Mouse (Mus musculus): ENCODE data around the gene Bbs2. TPM values are rescaled to one million over a fixed set of nuclear protein-coding genes. Genes with fewer than 3 reads are reported as not detected.
A peak's percentile ranks its signal among the peaks of the same experiment; 100 is the strongest.

Bbs2 gene
- polyA plus RNA-seq, 2 experiments = 3.3 to 4.7 TPM

DNA sequence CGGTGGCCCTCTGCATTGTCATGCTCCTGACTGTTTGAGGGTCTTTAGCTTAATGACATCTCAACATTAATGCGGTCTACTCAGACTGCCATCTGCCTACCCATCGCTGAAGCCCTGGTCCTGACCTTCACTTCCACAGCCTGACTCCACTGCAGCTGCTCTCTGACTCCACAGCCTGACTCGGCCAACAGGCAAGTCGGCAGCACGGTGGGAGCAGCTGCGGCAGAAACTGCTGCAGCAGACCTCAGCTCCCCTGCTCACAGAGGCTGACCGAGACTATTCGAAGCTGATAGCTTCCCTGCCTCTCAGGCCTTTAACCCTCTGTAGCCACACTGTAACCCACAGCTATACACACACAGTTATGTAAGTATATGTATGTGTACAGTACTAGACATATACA, 10.8 kb downstream of the Bbs2 start:
- TF ChIP-seq EP300 (IDR thresholded peaks at IDR 0.05; ENCODE audit: low read depth) (no peak), CTCF (IDR thresholded peaks at IDR 0.05; ENCODE audit: low read depth) (no peak)
- 0 out of 4 replicates have a peak, but pooled peaks cover 0 to 4% of the 10 kb centered on the region in 2 experiments for H3K4me1 ChIP-seq (replicated peaks; ENCODE audit: control insufficient read depth in 2 of 2, insufficient read depth in 2 of 2, low read length in 1 of 2)
- WGBS (ENCODE audit: insufficient replicate concordance) = 77% methylated on average over 9 of the region's 9 CpGs
- DNase-seq (ENCODE audit: low read depth in 3 of 3, low spot score in 3 of 3) (no peak), ATAC-seq (ENCODE audit: insufficient read depth) (no peak)
- H3K27me3 ChIP-seq (ENCODE audit: control insufficient read depth, insufficient read depth, low read length) = no peaks in the 10 kb centered on the region
- H3K4me2 ChIP-seq (ENCODE audit: low read depth) = no peak overlapping the region
- H3K4me3 ChIP-seq (ENCODE audit: insufficient read depth in 1 of 2, low read depth in 2 of 2, low read length in 2 of 2) = no peak overlapping the region
- no peaks in the 10 kb centered on the region for H3K9me3 ChIP-seq (ENCODE audit: control insufficient read depth, low read length)
- no peak overlapping the region for H3K9ac ChIP-seq (replicated peaks)
- no peaks in the 10 kb centered on the region for H3K36me3 ChIP-seq (replicated peaks; ENCODE audit: control insufficient read depth, insufficient read depth, low read depth)
- no peak overlapping the region for H3K27ac ChIP-seq

DNA sequence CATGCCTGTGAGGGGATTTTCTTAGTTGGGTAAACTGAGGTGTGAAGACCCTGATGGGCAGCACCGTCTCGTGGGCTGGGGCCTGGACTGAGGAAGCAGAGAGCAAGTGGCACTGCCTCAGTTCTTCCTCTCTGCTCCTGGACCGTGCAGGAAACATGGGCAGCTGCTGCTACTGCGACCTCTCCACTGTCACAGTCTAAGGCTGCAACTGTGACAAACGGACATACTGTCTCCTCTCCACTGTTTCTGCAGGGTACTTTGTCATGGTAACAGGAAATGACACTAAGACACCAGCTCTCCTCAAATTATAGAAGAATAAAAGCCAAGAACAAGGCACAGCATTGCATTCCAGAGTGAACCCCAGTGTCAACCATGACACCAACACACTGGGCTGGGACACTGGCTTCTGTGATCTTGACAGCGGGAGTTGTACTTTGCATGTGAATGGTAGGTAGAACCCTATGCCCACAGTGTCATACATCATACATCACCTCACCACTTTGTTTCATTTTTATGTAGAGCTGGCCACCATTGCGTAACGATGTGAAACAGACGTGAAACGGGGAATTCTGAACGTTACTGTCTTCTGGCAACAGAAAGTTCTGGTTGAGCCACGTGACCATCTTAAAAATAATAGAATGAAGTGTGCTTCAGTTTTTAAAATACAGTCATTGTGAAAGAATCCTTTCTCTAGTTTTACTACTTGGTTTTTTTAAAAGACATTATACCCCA, 22.1 kb downstream of the Bbs2 start:
- Histone ChIP-seq H3K4me1 (replicated peaks; ENCODE audit: control insufficient read depth in 2 of 2, insufficient read depth in 2 of 2, low read length in 1 of 2) (no peaks in the 10 kb centered on the region), H3K9me3 (ENCODE audit: control insufficient read depth, low read length) (no peaks in the 10 kb centered on the region), H3K36me3 (replicated peaks; ENCODE audit: control insufficient read depth, insufficient read depth, low read depth) (no peaks in the 10 kb centered on the region), H3K27me3 (ENCODE audit: control insufficient read depth, insufficient read depth, low read length) (no peaks in the 10 kb centered on the region), H3K9ac (replicated peaks) (no peak overlapping the region), H3K27ac (no peak overlapping the region), H3K4me2 (ENCODE audit: low read depth) (no peak overlapping the region), H3K4me3 (ENCODE audit: insufficient read depth in 1 of 2, low read depth in 2 of 2, low read length in 2 of 2) (no peak overlapping the region)
- ATAC-seq (ENCODE audit: insufficient read depth) = no peak
- TF ChIP-seq CTCF (IDR thresholded peaks at IDR 0.05; ENCODE audit: low read depth) (no peak), EP300 (IDR thresholded peaks at IDR 0.05; ENCODE audit: low read depth) (no peak)
- WGBS (ENCODE audit: insufficient replicate concordance) = 64% methylated on average over 12 of the region's 12 CpGs
- no peak for DNase-seq (ENCODE audit: low read depth in 3 of 3, low spot score in 3 of 3)

DNA sequence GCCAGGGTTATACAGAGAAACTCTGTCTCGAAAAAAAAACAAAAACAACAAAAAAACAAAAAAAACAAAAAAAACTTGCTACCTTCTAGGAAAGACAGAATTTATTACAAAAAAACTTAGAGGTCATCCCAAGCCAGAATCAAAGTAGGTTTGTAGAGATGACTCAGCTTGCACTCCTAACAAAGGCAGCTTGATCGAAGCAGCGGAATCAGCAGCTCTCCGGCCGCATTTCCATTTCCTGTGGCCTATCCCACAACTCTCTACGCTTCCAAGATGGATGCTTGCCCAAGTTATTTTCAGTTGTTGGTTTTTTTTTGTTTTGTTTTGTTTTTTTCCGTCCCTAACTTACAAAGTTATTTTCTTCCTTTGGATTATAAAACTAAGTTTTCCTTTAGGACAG, 29.9 kb downstream of the Bbs2 start:
- DNase-seq (ENCODE audit: low read depth in 3 of 3, low spot score in 3 of 3) = no peak
- Histone ChIP-seq H3K27me3 (ENCODE audit: control insufficient read depth, insufficient read depth, low read length) (no peaks in the 10 kb centered on the region), H3K4me1 (replicated peaks; ENCODE audit: control insufficient read depth in 2 of 2, insufficient read depth in 2 of 2, low read length in 1 of 2) (no peaks in the 10 kb centered on the region), H3K4me2 (ENCODE audit: low read depth) (no peak overlapping the region), H3K36me3 (replicated peaks; ENCODE audit: control insufficient read depth, insufficient read depth, low read depth) (no peaks in the 10 kb centered on the region), H3K9me3 (ENCODE audit: control insufficient read depth, low read length) (no peaks in the 10 kb centered on the region), H3K4me3 (ENCODE audit: insufficient read depth in 1 of 2, low read depth in 2 of 2, low read length in 2 of 2) (no peak overlapping the region), H3K27ac (no peak overlapping the region), H3K9ac (replicated peaks) (no peak overlapping the region)
- ATAC-seq (ENCODE audit: insufficient read depth) = no peak
- 78% methylated on average over 7 of the region's 7 CpGs for WGBS (ENCODE audit: insufficient replicate concordance)
- TF ChIP-seq EP300 (IDR thresholded peaks at IDR 0.05; ENCODE audit: low read depth) (no peak), CTCF (IDR thresholded peaks at IDR 0.05; ENCODE audit: low read depth) (no peak)

DNA sequence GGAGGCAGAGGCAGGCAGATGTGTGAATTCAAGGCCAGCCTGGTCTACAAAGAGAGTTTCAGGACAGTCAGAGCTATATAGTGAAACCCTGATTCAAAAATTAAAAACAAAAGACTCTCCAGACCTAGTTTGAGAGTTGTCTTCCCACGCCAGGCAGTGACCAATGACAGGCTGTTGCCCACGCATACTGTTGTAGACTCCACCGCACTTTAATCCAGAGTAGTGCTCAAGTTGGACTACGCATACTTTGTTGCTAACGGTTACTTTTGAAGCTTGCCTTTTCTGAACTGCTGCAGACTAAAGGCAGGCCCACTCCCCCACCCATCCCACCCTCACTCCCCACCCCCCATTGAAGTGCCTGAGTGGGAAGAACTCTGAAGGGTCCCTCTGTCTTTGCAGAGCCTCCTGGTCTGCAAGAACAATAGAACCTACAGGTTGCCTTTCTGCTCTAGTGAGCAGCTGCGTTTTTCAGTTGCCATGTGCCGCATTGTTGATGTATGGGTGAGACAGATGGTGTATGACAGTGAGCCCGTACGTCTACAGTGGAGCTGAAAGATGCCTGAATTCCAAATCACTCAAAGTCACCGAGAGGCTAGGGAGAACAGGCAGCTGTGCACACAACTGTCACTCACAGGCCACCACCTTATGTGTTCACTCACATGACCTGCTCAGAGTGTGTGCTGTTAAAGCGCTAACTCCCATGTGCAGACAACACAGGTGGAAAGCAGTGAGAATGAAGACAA, 32.4 kb downstream of the Bbs2 start:
- no peaks in the 10 kb centered on the region for H3K27me3 ChIP-seq (ENCODE audit: control insufficient read depth, insufficient read depth, low read length)
- DNase-seq (ENCODE audit: low read depth in 3 of 3, low spot score in 3 of 3) = no peak
- no peaks in the 10 kb centered on the region for H3K4me1 ChIP-seq (replicated peaks; ENCODE audit: control insufficient read depth in 2 of 2, insufficient read depth in 2 of 2, low read length in 1 of 2)
- H3K4me2 ChIP-seq (ENCODE audit: low read depth) = no peak overlapping the region
- no peak overlapping the region for H3K9ac ChIP-seq (replicated peaks)
- H3K9me3 ChIP-seq (ENCODE audit: control insufficient read depth, low read length) = no peaks in the 10 kb centered on the region
- ATAC-seq (ENCODE audit: insufficient read depth) = no peak
- H3K36me3 ChIP-seq (replicated peaks; ENCODE audit: control insufficient read depth, insufficient read depth, low read depth) = peaks cover 2% of the 10 kb centered on the region; the same call in 1 of the 2 replicates
- H3K27ac ChIP-seq = no peak overlapping the region
- no peak for TF ChIP-seq EP300 (IDR thresholded peaks at IDR 0.05; ENCODE audit: low read depth)
- no peak for TF ChIP-seq CTCF (IDR thresholded peaks at IDR 0.05; ENCODE audit: low read depth)
- no peak overlapping the region for H3K4me3 ChIP-seq (ENCODE audit: insufficient read depth in 1 of 2, low read depth in 2 of 2, low read length in 2 of 2)
- WGBS (ENCODE audit: insufficient replicate concordance) = 80% methylated on average over 11 of the region's 11 CpGs

DNA sequence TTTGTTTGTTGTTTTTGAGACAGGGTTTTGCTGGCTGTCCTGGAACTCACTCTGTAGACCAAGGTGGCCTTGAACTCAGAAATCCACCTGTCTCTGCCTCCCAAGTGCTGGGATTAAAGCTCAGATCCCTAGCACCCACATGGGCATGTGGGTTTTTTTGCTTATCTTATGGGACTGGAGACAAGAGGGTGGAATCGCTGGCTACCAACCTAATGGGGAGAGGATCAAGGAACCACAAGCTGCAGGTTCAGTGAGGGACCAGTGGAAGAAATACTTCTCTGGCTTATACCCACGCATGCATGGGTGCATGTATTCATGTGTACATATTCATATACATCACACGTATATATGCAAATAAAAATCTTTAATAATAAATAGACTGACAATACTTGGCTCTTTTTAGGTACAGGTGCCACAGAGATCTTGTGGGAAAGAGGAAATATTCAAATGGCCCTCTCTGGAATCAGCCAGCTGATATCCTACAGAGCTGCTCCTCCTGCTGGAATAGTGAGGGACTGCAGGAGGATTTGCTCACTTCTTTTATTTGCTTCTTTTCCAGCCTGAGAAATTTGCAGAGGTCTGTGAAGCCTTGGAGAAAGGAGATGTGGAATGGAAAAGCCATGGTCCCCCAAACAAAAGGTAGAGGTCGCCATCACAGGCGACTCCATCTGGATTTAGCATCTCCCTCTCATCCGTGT, 41.4 kb downstream of the Bbs2 start:
- H3K27me3 ChIP-seq (ENCODE audit: control insufficient read depth, insufficient read depth, low read length) = no peaks in the 10 kb centered on the region
- H3K4me1 ChIP-seq (replicated peaks; ENCODE audit: control insufficient read depth in 2 of 2, insufficient read depth in 2 of 2, low read length in 1 of 2) = no peaks in the 10 kb centered on the region
- no peak overlapping the region for H3K4me3 ChIP-seq (ENCODE audit: insufficient read depth in 1 of 2, low read depth in 2 of 2, low read length in 2 of 2)
- no peak overlapping the region for H3K27ac ChIP-seq
- H3K9me3 ChIP-seq (ENCODE audit: control insufficient read depth, low read length) = no peaks in the 10 kb centered on the region
- H3K9ac ChIP-seq (replicated peaks) = no peak overlapping the region
- TF ChIP-seq CTCF (IDR thresholded peaks at IDR 0.05; ENCODE audit: low read depth) = peak; percentile 81
- no peak for TF ChIP-seq EP300 (IDR thresholded peaks at IDR 0.05; ENCODE audit: low read depth)
- ATAC-seq (ENCODE audit: insufficient read depth) (no peak), DNase-seq (ENCODE audit: low read depth in 3 of 3, low spot score in 3 of 3) (peak in 1 of 3 experiments; percentile 26)
- no peak overlapping the region for H3K4me2 ChIP-seq (ENCODE audit: low read depth)
- no peaks in the 10 kb centered on the region; the same call in 1 of the 2 replicates for H3K36me3 ChIP-seq (replicated peaks; ENCODE audit: control insufficient read depth, insufficient read depth, low read depth)
- 62% methylated on average over 6 of the region's 6 CpGs for WGBS (ENCODE audit: insufficient replicate concordance)

All from liver, embryonic 14.5 days (tissue).